Mouse (Mus musculus) heart, embryonic 16.5 days (tissue): ENCODE measurements around the gene Mst1. TPM values are rescaled to one million over a fixed set of nuclear protein-coding genes. Genes with fewer than 3 reads are reported as not detected.

ENCODE experiments used
- ATAC-seq: fragments of 200-750 bp; cut with Nextera tagmentation; replicated peaks from 2 replicates; pipeline ENCODE4 v1.8.0; 2017; ENCODE audit warnings: moderate number of reproducible peaks; ENCODE audit not compliant: insufficient read depth, low FRiP score; ENCODE audit errors: extremely low read depth
- H3K27ac ChIP-seq: fragments of 300-500 bp; sonication (generic); 2 replicates; pipeline ENCODE4 v1.5.1; 2014; ENCODE audit warnings: mild to moderate bottlenecking, low read length, control low read depth, moderate library complexity
- H3K27me3 ChIP-seq: fragments of 300-500 bp; sonication (generic); 2 replicates; pipeline ENCODE4 v1.6.1; 2014; ENCODE audit warnings: low read length, mixed read lengths; ENCODE audit not compliant: control insufficient read depth, insufficient read depth
- H3K36me3 ChIP-seq: fragments of 300-500 bp; sonication (generic); 2 replicates; pipeline ENCODE4 v1.6.1; 2014; ENCODE audit not compliant: control insufficient read depth, insufficient read depth
- H3K4me1 ChIP-seq: fragments of 300-500 bp; sonication (generic); 2 replicates; pipeline ENCODE4 v1.6.1; 2014; ENCODE audit warnings: low read length, mixed read lengths; ENCODE audit not compliant: control insufficient read depth, insufficient read depth
- H3K4me2 ChIP-seq: fragments of 300-500 bp; sonication (generic); 2 replicates; pipeline ENCODE4 v1.6.1; 2014; ENCODE audit warnings: low read depth, mild to moderate bottlenecking, control low read depth, low read length
- H3K4me3 ChIP-seq: fragments of 300-500 bp; sonication (generic); 2 replicates; pipeline ENCODE4 v1.5.1; 2014; ENCODE audit warnings: mild to moderate bottlenecking, control low read depth, low read length
- H3K9ac ChIP-seq: fragments of 300-500 bp; sonication (generic); 2 replicates; pipeline ENCODE4 v1.6.1; 2014; ENCODE audit warnings: low read length, control low read depth
- H3K9me3 ChIP-seq: fragments of 300-500 bp; sonication (generic); replicated peaks from 2 replicates; pipeline ENCODE4 v1.6.1; 2016; ENCODE audit warnings: low read length; ENCODE audit not compliant: control insufficient read depth
- WGBS: fragments of 180-500 bp; shearing (Covaris S2); extraction: QIAGEN DNeasy Blood & Tissue Kit; methylation state at CpG from one replicate; pipeline ENCODE4 v1.1.7; 2014; 5-methylcytosine and 5-hydroxymethylcytosine counted together
- polyA plus RNA-seq: library from polyadenylated mRNA; unstranded; fragments of >200 nt; fragmentation: Nextera tagmentation; extraction: Ambion mirVana; gene quantifications from 2 replicates; pipeline ENCODE4 v1.2.1, GENCODE M21; 2015

Mst1 gene
- polyA plus RNA-seq, 1 experiment from 2014 or later, result 0.53 TPM

DNA sequence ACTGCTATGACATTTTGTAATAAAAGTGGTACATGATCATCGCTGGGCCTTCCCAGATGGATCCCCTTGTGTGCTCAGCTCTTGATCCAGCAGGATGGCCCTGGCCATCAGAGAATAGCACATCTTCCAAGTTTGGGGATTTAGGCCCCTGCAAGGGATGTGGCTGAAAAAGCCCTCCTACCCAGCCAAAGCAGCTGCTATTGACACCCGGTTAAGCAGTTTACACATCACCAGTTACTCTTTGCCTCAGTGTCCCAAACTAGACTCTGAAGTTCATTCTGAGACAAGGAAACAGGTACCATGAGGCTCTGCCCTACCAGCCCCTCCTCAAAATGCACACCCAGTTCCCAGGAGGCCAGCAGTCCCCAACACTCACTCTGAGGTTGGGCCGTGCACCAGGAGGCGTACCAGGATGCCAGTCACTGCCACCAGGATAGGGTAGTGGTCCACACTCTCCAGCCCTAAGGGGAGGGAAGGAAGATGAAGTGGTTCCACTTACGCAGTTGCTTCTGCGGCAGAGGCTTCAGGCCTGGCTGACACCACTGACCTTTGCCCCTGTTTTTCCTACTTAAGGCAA, 24.5 kb upstream of the Mst1 start:
- Histone ChIP-seq H3K4me2 (no peak overlapping the region), H3K27ac (no peak overlapping the region), H3K4me3 (no peak overlapping the region), H3K9ac (no peak overlapping the region), H3K36me3 (peaks cover 25% of the 10 kb centered on the region), H3K9me3 (no peaks in the 10 kb centered on the region), H3K4me1 (peaks cover 18% of the 10 kb centered on the region), H3K27me3 (no peaks in the 10 kb centered on the region)
- 89% methylated on average over 6 of the region's 6 CpGs for WGBS
- no peak for ATAC-seq

DNA sequence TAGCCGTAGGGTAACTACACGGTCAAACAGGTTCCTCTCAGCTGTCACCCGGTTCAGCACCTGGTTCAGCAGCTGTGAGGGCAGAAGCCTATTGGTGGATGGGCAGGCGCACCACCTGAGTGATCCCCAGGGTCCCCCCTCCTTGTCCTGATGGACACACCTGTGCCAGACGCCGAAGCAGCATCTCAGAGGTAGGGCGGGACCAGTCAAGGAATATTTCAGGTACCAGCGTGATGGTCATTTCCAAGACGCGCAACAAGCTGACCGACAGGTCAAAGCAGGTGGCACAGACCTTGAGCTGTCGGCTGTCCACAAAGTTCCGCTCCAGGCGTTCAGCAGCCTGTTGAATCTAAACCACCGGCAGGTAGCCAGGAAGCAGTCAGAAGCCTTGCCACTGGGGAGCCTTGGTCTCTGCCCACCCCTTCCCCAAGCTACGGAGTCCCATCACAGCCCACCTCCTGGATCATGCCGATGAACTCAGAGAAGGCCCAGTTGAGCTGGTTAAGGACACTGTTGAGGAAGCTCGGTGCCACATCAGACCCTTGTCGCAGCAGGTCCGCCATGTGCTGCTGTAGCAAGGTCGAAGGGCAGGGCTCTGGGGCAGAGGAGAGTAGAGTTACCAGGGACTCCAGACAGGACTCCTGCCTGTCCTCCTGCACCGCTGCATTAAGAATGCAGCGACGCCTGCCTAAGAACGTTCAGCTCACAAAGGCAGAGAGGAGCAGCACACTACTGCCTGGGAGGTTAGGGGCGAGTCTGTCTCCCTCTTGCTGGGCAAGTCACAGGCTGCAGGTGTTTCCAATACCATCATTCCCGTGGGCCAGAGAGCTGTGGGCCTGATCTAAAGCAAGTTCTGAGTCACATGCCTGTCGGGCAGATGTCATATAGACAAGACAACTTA, 23.6 kb upstream of the Mst1 start:
- 84% methylated on average over 28 of the region's 28 CpGs for WGBS
- Histone ChIP-seq H3K4me2 (no peak overlapping the region), H3K4me1 (peaks cover 18% of the 10 kb centered on the region), H3K27ac (no peak overlapping the region), H3K9ac (no peak overlapping the region), H3K4me3 (no peak overlapping the region), H3K27me3 (no peaks in the 10 kb centered on the region), H3K36me3 (peaks cover 17% of the 10 kb centered on the region), H3K9me3 (no peaks in the 10 kb centered on the region)
- ATAC-seq, result no peak

DNA sequence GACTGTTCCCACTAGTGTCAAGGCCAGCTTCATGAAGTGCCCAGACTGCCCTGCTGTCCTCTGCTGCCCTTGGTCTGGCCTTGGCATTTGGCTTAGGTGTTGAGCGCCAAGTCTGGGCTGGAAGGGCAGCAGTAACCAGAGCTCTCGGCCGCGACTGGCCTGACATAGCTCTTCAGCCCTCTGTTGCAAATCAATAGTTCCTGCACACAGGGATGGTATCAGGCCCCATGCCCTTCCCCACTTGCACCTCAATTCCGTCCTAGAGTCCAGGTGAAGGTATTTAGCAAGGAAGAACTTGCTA, 23.0 kb upstream of the Mst1 start:
- H3K27ac ChIP-seq, result no peak overlapping the region
- no peak overlapping the region for H3K9ac ChIP-seq
- ATAC-seq, result no peak

GRCm38 (mm10) chr9:108058291-108058690, 21.9 kb upstream of the Mst1 start:
- no peak for ATAC-seq
- Histone ChIP-seq H3K27ac (no peak overlapping the region), H3K4me1 (peaks cover 9% of the 10 kb centered on the region), H3K27me3 (no peaks in the 10 kb centered on the region), H3K9ac (no peak overlapping the region), H3K4me3 (no peak overlapping the region), H3K36me3 (peaks cover 22% of the 10 kb centered on the region), H3K9me3 (no peaks in the 10 kb centered on the region), H3K4me2 (no peak overlapping the region)
- WGBS, result 91% methylated on average over 9 of the region's 9 CpGs

More for the DNA sequence above, 23.0 kb upstream of the Mst1 start:
- 82% methylated on average over 5 of the region's 5 CpGs for WGBS
- peaks cover 17% of the 10 kb centered on the region for H3K36me3 ChIP-seq
- H3K9me3 ChIP-seq, result no peaks in the 10 kb centered on the region
- no peaks in the 10 kb centered on the region for H3K27me3 ChIP-seq
- H3K4me3 ChIP-seq, result no peak overlapping the region
- H3K4me2 ChIP-seq, result no peak overlapping the region
- peaks cover 18% of the 10 kb centered on the region for H3K4me1 ChIP-seq

DNA sequence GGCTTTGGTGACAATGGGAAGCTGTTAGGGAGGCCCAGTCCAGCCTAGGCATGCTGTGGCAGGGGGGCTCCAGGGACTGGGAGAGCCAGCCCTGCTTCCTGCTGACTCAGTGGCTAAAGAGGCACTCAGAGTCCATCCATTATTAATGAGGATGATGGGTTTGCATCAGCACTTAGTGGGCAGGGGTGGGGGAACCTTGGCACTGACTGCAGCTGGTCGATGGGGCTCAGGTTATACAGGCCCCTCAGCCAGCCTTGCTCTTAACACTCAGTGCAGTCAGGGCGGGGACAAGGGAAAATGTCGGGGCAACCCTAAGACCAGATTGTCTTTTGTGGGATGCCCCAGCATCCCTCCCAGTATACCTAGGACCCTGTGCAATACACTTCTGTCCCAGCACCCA, 18.1 kb upstream of the Mst1 start:
- H3K4me2 ChIP-seq, result no peak overlapping the region
- no peak overlapping the region for H3K27ac ChIP-seq
- no peaks in the 10 kb centered on the region for H3K9me3 ChIP-seq
- no peaks in the 10 kb centered on the region for H3K27me3 ChIP-seq
- WGBS, result 78% methylated on average over 3 of the region's 3 CpGs
- H3K9ac ChIP-seq, result no peak overlapping the region
- no peak for ATAC-seq
- H3K4me1 ChIP-seq, result peaks cover 5% of the 10 kb centered on the region; the same call in 1 of the 2 replicates
- H3K4me3 ChIP-seq, result no peak overlapping the region
- peaks cover 16% of the 10 kb centered on the region for H3K36me3 ChIP-seq

DNA sequence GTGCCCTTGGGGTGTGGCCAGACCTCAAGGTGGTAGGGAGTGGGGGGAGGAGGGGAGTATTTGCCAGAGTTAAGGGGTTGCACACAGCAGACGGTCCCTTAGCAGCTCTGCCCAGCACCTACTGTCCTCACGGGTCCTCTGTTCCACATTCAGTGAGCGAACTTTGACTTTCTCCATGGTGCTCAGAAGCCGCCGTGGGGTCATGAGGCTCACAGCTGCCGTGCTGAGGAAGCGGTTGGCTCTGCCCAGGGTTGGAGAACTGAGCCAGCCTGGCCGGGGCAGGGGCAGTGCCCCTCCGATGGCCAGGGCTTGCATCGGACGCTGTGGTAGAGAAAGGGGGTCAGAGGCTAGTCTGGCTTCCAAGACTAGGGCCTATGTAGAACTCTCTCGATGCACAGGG, 16.9 kb upstream of the Mst1 start:
- H3K4me2 ChIP-seq, result no peak overlapping the region
- H3K9me3 ChIP-seq, result no peaks in the 10 kb centered on the region
- ATAC-seq, result no peak
- WGBS, result 88% methylated on average over 12 of the region's 12 CpGs
- H3K36me3 ChIP-seq, result peaks cover 10% of the 10 kb centered on the region; the same call in 1 of the 2 replicates
- peaks cover 5% of the 10 kb centered on the region; the same call in 1 of the 2 replicates for H3K4me1 ChIP-seq
- no peaks in the 10 kb centered on the region for H3K27me3 ChIP-seq
- no peak overlapping the region for H3K27ac ChIP-seq
- no peak overlapping the region for H3K4me3 ChIP-seq
- no peak overlapping the region for H3K9ac ChIP-seq

DNA sequence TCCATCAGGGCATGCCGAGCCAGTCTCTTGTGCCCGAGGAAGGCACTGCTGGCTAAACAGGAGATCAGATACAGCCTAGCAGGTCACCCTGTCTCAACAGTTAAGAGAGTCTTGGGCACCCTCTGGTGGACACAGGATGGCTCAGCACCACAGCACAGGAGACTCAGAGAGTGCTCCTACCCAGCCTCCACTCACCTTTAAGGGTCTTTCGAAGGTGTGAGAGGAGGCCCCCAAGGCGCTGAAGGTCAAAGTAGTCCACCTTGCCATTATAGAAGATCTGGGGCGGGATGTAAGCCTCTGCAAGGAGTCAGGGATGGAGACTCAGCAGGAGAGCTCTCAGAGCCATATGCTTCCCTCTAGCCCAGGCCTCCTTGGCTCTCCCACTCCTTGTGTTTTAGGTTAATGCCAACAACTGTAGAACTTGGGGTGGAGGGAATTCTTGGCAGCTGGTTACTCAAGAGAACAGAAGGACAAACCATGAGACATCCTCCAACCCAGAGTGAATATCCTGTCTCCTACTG, 14.7 kb upstream of the Mst1 start:
- Histone ChIP-seq H3K9ac (no peak overlapping the region), H3K4me2 (no peak overlapping the region), H3K27ac (no peak overlapping the region), H3K36me3 (0 out of 2 replicates have a peak, but pooled peaks cover 8% of the 10 kb centered on the region), H3K27me3 (no peaks in the 10 kb centered on the region), H3K4me1 (peaks cover 1% of the 10 kb centered on the region; the same call in 1 of the 2 replicates), H3K9me3 (no peaks in the 10 kb centered on the region), H3K4me3 (no peak overlapping the region)
- 27% methylated on average over 5 of the region's 5 CpGs for WGBS
- ATAC-seq, result no peak

- Histone ChIP-seq H3K4me1 (peaks cover 3% of the 10 kb centered on the region), H3K4me3 (no peak overlapping the region), H3K27ac (no peak overlapping the region), H3K9ac (no peak overlapping the region), H3K36me3 (peaks cover 11% of the 10 kb centered on the region; the same call in 1 of the 2 replicates), H3K9me3 (no peaks in the 10 kb centered on the region), H3K4me2 (no peak overlapping the region), H3K27me3 (no peaks in the 10 kb centered on the region)
- ATAC-seq, result no peak
- WGBS, result 85% methylated on average over 7 of the region's 7 CpGs
These were observed 13.0 kb upstream of the Mst1 start for GRCm38 (mm10) chr9:108067199-108067598.

DNA sequence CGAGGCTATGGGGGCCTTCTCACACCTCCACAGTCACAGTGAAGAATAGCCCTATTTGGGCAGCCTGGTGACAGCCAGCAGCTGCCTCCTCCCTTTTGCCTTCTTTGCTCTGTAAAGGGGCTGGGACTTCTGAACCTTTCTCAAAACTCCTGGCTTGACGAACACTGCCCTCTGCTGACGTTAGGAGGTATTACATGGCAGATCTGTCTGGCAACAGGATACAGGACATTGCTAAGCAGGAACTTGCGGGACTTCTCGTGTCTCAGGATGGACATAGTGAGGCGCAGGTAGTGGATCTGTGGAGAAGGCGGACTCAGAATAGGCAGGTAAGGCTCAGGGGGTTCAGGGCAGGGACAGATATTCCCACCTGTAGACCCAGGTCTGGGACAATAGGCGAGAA, 12.3 kb upstream of the Mst1 start:
- H3K4me3 ChIP-seq, result no peak overlapping the region
- no peak overlapping the region for H3K4me2 ChIP-seq
- ATAC-seq, result no peak; the same call in 1 of the 2 replicates
- H3K27me3 ChIP-seq, result no peaks in the 10 kb centered on the region
- WGBS, result 23% methylated on average over 8 of the region's 8 CpGs
- no peak overlapping the region for H3K9ac ChIP-seq
- peaks cover 8% of the 10 kb centered on the region for H3K4me1 ChIP-seq
- peaks cover 7% of the 10 kb centered on the region; the same call in 1 of the 2 replicates for H3K36me3 ChIP-seq
- H3K27ac ChIP-seq, result no peak overlapping the region
- no peaks in the 10 kb centered on the region for H3K9me3 ChIP-seq
